Mouse (Mus musculus) cortical plate, adult 2 months (tissue): ENCODE results near the gene Rel.

Experiments
- CTCF ChIP-seq: fragments of 200-500 bp; IDR thresholded peaks from 2 replicates; pipeline ENCODE4 v1.5.1; 2011; ENCODE audit warnings: mild to moderate bottlenecking, control low read depth, low read length; ENCODE audit not compliant: insufficient read depth; ENCODE audit errors: extremely low read depth
- POLR2A ChIP-seq: fragments of 200-500 bp; IDR thresholded peaks from 2 replicates; pipeline ENCODE4 v1.6.1; 2011; ENCODE audit warnings: mild to moderate bottlenecking, low read length, control low read depth; ENCODE audit not compliant: insufficient read depth; ENCODE audit errors: extremely low read depth

- TF ChIP-seq CTCF, result no peak
- no peak for TF ChIP-seq POLR2A
These were observed 31.1 kb upstream of the Rel start for GRCm38 (mm10) chr11:23801851-23802250.
